Mouse (Mus musculus) embryonic fibroblast, embryonic 13.5 days (primary cell): ENCODE results near the gene Khdc1c. TPM values are rescaled to one million over a fixed set of nuclear protein-coding genes. Genes with fewer than 3 reads are reported as not detected.
"Not testable (repeated sequence)": the region's sequence is repeated elsewhere in the genome, so short reads cannot be mapped to it uniquely, and the experiment has no call there.

Experiments used
- H3K27ac ChIP-seq: 2 replicates; pipeline ENCODE4 v1.5.1; 2012; ENCODE audit warnings: low read length, control low read depth, inconsistent platforms; ENCODE audit not compliant: insufficient read depth
- H3K4me1 ChIP-seq: 2 replicates; pipeline ENCODE4 v1.6.1; 2011; ENCODE audit warnings: low read length; ENCODE audit not compliant: control insufficient read depth, insufficient read depth
- H3K4me3 ChIP-seq: 2 replicates; pipeline ENCODE4 v1.5.1; 2011; ENCODE audit warnings: mild to moderate bottlenecking, control low read depth, low read length; ENCODE audit not compliant: insufficient read depth
- CTCF ChIP-seq: IDR thresholded peaks from 2 replicates; pipeline ENCODE4 v1.5.1; 2011; ENCODE audit warnings: mild to moderate bottlenecking, control low read depth, low read length, moderate library complexity, borderline replicate concordance; ENCODE audit not compliant: insufficient read depth
- POLR2A ChIP-seq: IDR thresholded peaks from 2 replicates; pipeline ENCODE4 v1.6.1; 2011; ENCODE audit warnings: low read depth, mild to moderate bottlenecking, control low read depth, low read length, moderate library complexity
- polyA plus RNA-seq: library from polyadenylated mRNA; stranded (reverse); fragments of >200 nt; gene quantifications from 2 replicates; pipeline ENCODE4 v1.2.4, GENCODE M21; 2011; ENCODE audit warnings: low read depth; ENCODE audit not compliant: missing spikeins, insufficient read length

Khdc1c gene
- polyA plus RNA-seq, 1 experiment = not detected

- no peak overlapping the region for H3K27ac ChIP-seq
- no peaks in the 10 kb centered on the region for H3K4me1 ChIP-seq
- TF ChIP-seq CTCF = no peak
- no peak for TF ChIP-seq POLR2A
- no peak overlapping the region for H3K4me3 ChIP-seq
Measured at GRCm38 (mm10) chr1:21344253-21344652, 23.9 kb upstream of the Khdc1c start.

GRCm38 (mm10) chr1:21344752-21345151, 23.4 kb upstream of the Khdc1c start:
- H3K27ac ChIP-seq, H3K4me1 ChIP-seq, H3K4me3 ChIP-seq: not testable (repeated sequence)

GRCm38 (mm10) chr1:21349341-21349740, 18.8 kb upstream of the Khdc1c start, which contains the start of gene Khdc1a:
Khdc1a (plus strand) TSS chr1:21349641.
- TF ChIP-seq POLR2A = no peak
- H3K4me3 ChIP-seq = no peak within 1 kb of the TSS
- H3K27ac ChIP-seq = no peak within 1 kb of the TSS
- no peaks in the 10 kb centered on the region for H3K4me1 ChIP-seq

- Histone ChIP-seq H3K27ac (no peak within 1 kb of the TSS), H3K4me1 (no peaks in the 10 kb centered on the region), H3K4me3 (no peak within 1 kb of the TSS)
- TF ChIP-seq CTCF (no peak), POLR2A (no peak)
Measured at GRCm38 (mm10) chr1:21383256-21383655, 15.1 kb downstream of the Khdc1c start, which contains the start of gene Khdc1b. Khdc1b (plus strand) TSS chr1:21383556.

GRCm38 (mm10) chr1:21391138-21391671, 23.1 kb downstream of the Khdc1c start:
- no peaks in the 10 kb centered on the region for H3K4me1 ChIP-seq
- no peak overlapping the region for H3K4me3 ChIP-seq
- TF ChIP-seq CTCF = no peak
- no peak for TF ChIP-seq POLR2A

GRCm38 (mm10) chr1:21402804-21403203, 34.7 kb downstream of the Khdc1c start:
- no peaks in the 10 kb centered on the region for H3K4me1 ChIP-seq
- no peak for TF ChIP-seq CTCF
- TF ChIP-seq POLR2A = no peak

More at GRCm38 (mm10) chr1:21391138-21391671, 23.1 kb downstream of the Khdc1c start:
- no peak overlapping the region for H3K27ac ChIP-seq

GRCm38 (mm10) chr1:21407266-21407665, 39.1 kb downstream of the Khdc1c start:
- H3K4me3 ChIP-seq = no peak overlapping the region
- no peaks in the 10 kb centered on the region for H3K4me1 ChIP-seq
- TF ChIP-seq POLR2A = no peak
- no peak for TF ChIP-seq CTCF
- no peak overlapping the region for H3K27ac ChIP-seq

More at GRCm38 (mm10) chr1:21402804-21403203, 34.7 kb downstream of the Khdc1c start:
- H3K27ac ChIP-seq = no peak overlapping the region
- H3K4me3 ChIP-seq = no peak overlapping the region

GRCm38 (mm10) chr1:21411331-21412196, 43.4 kb downstream of the Khdc1c start:
- Histone ChIP-seq H3K27ac (no peak overlapping the region), H3K4me3 (no peak overlapping the region), H3K4me1 (no peaks in the 10 kb centered on the region)
- no peak for TF ChIP-seq POLR2A
- no peak for TF ChIP-seq CTCF

- Histone ChIP-seq H3K4me1 (no peaks in the 10 kb centered on the region), H3K4me3 (no peak overlapping the region), H3K27ac (no peak overlapping the region)
- no peak for TF ChIP-seq POLR2A
- no peak for TF ChIP-seq CTCF
Measured at GRCm38 (mm10) chr1:21412197-21412555, 44.0 kb downstream of the Khdc1c start.

GRCm38 (mm10) chr1:21419370-21419769, 51.2 kb downstream of the Khdc1c start:
- TF ChIP-seq CTCF (no peak), POLR2A (no peak)
- no peaks in the 10 kb centered on the region for H3K4me1 ChIP-seq
- H3K4me3 ChIP-seq = no peak overlapping the region

More at GRCm38 (mm10) chr1:21419370-21419769, 51.2 kb downstream of the Khdc1c start:
- H3K27ac ChIP-seq = no peak overlapping the region

Other genes starting within 250 kb of the Khdc1c start
- gene Tmem14a, start 149.8 kb upstream of the Khdc1c start, polyA plus RNA-seq = 8.0 and 8.6 TPM in 2 replicates
- gene Gsta3, start 127.7 kb upstream of the Khdc1c start, polyA plus RNA-seq = 0.61 TPM in 1 of 2 replicates, not detected in the other
- gene Khdc1a, start 18.7 kb upstream of the Khdc1c start, polyA plus RNA-seq = not detected in 2 replicates
- gene Khdc1b, start 15.2 kb downstream of the Khdc1c start, polyA plus RNA-seq = not detected in 2 replicates